Mouse (Mus musculus): ENCODE data around the gene Tat. TPM values are rescaled to one million over a fixed set of nuclear protein-coding genes. Genes with fewer than 3 reads are reported as not detected.

The Tat gene
- polyA plus RNA-seq, 1 experiment from 2014 or later = not detected

GRCm38 (mm10) chr8:109989151-109989550 is 1.1 kb upstream of the Tat start:
- H3K9me3 ChIP-seq (replicated peaks; ENCODE audit: low read length) = no peaks in the 10 kb centered on the region
- no peak overlapping the region for H3K9ac ChIP-seq (ENCODE audit: low read depth, low read length)
- ATAC-seq (replicated peaks; ENCODE audit: low FRiP score, low read depth) (no peak), DNase-seq (ENCODE audit: low spot score) (no peak)
- H3K27me3 ChIP-seq (ENCODE audit: insufficient read depth, low read length) = no peaks in the 10 kb centered on the region
- H3K36me3 ChIP-seq (ENCODE audit: insufficient read depth, low read length) = no peaks in the 10 kb centered on the region
- no peak overlapping the region for H3K4me2 ChIP-seq (ENCODE audit: low read length)
- TF ChIP-seq CTCF (IDR thresholded peaks at IDR 0.05; ENCODE audit: low read depth) = 0 out of 2 replicates have a peak, but pooled peaks have one; percentile 3
- 89% methylated on average over 8 of the region's 8 CpGs for WGBS
- H3K4me3 ChIP-seq (replicated peaks; ENCODE audit: low read depth, low read length) = no peak overlapping the region
- H3K4me1 ChIP-seq (replicated peaks; ENCODE audit: insufficient read depth, low read length) = no peaks in the 10 kb centered on the region
- H3K27ac ChIP-seq = no peak overlapping the region

- Histone ChIP-seq H3K4me3 (replicated peaks; ENCODE audit: low read depth, low read length) (no peak overlapping the region), H3K27me3 (ENCODE audit: insufficient read depth, low read length) (no peaks in the 10 kb centered on the region), H3K4me2 (ENCODE audit: low read length) (no peak overlapping the region), H3K36me3 (ENCODE audit: insufficient read depth, low read length) (no peaks in the 10 kb centered on the region), H3K9ac (ENCODE audit: low read depth, low read length) (no peak overlapping the region), H3K9me3 (replicated peaks; ENCODE audit: low read length) (no peaks in the 10 kb centered on the region), H3K4me1 (replicated peaks; ENCODE audit: insufficient read depth, low read length) (no peaks in the 10 kb centered on the region), H3K27ac (no peak overlapping the region)
- no peak for TF ChIP-seq CTCF (IDR thresholded peaks at IDR 0.05; ENCODE audit: low read depth)
- ATAC-seq (replicated peaks; ENCODE audit: low FRiP score, low read depth) (no peak), DNase-seq (ENCODE audit: low spot score) (no peak)
- 70% methylated on average over 5 of the region's 5 CpGs for WGBS
Measured at GRCm38 (mm10) chr8:109992166-109992565, 1.9 kb downstream of the Tat start.

DNA sequence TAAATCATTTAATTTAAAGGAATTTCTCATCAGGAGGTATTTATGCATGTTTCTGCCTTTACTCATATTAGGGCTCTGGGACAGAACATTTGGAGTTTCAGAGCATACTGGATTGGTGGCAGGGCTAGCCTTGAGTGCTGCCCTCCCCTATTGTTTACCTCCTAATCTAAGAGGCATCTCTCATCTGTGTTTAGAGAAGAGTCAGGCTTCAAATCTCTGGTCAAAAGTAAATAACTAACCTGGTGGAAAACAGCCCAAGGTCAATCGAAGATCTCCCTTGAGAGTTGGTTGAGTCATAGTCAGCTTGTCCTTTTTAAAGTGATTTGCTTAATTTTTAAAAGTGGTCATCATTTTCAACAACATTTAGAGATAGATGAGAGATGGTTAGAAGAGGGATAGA is 2.7 kb downstream of the Tat start:
- no peak overlapping the region for H3K4me3 ChIP-seq (replicated peaks; ENCODE audit: low read depth, low read length)
- no peak overlapping the region for H3K27ac ChIP-seq
- no peaks in the 10 kb centered on the region for H3K9me3 ChIP-seq (replicated peaks; ENCODE audit: low read length)
- H3K36me3 ChIP-seq (ENCODE audit: insufficient read depth, low read length) = no peaks in the 10 kb centered on the region
- H3K4me1 ChIP-seq (replicated peaks; ENCODE audit: insufficient read depth, low read length) = no peaks in the 10 kb centered on the region
- 71% methylated on average over 1 of the region's 1 CpGs for WGBS
- H3K4me2 ChIP-seq (ENCODE audit: low read length) = no peak overlapping the region
- DNase-seq (ENCODE audit: low spot score) = no peak
- no peak for TF ChIP-seq CTCF (IDR thresholded peaks at IDR 0.05; ENCODE audit: low read depth)
- ATAC-seq (replicated peaks; ENCODE audit: low FRiP score, low read depth) = no peak
- H3K9ac ChIP-seq (ENCODE audit: low read depth, low read length) = no peak overlapping the region
- no peaks in the 10 kb centered on the region for H3K27me3 ChIP-seq (ENCODE audit: insufficient read depth, low read length)

DNA sequence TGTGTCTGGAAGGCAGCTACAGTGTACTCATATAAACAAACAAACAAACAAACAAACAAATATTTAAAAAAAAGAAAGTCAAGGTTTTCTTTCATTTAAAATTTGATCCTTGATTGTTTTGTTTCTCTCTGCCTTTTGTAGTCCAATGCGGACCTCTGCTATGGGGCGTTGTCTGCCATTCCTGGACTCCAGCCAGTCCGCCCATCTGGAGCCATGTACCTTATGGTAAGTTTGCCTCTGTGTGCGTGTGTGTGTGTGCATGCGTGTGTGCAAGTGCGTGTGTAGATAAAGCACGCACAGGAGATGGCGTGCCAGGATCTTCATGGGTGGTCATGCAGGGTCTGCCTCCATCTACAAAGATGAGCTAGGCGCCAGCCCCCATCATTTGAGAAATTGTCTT is 7.1 kb downstream of the Tat start:
- Histone ChIP-seq H3K27me3 (ENCODE audit: insufficient read depth, low read length) (no peaks in the 10 kb centered on the region), H3K4me1 (replicated peaks; ENCODE audit: insufficient read depth, low read length) (no peaks in the 10 kb centered on the region), H3K27ac (no peak overlapping the region), H3K9me3 (replicated peaks; ENCODE audit: low read length) (no peaks in the 10 kb centered on the region), H3K36me3 (ENCODE audit: insufficient read depth, low read length) (no peaks in the 10 kb centered on the region), H3K4me3 (replicated peaks; ENCODE audit: low read depth, low read length) (no peak overlapping the region), H3K4me2 (ENCODE audit: low read length) (no peak overlapping the region), H3K9ac (ENCODE audit: low read depth, low read length) (no peak overlapping the region)
- TF ChIP-seq CTCF (IDR thresholded peaks at IDR 0.05; ENCODE audit: low read depth) = no peak
- WGBS = 92% methylated on average over 9 of the region's 9 CpGs
- ATAC-seq (replicated peaks; ENCODE audit: low FRiP score, low read depth) (no peak), DNase-seq (ENCODE audit: low spot score) (no peak)

GRCm38 (mm10) chr8:109998066-109998465 is 7.8 kb downstream of the Tat start:
- WGBS = 72% methylated on average over 7 of the region's 7 CpGs
- Histone ChIP-seq H3K4me2 (ENCODE audit: low read length) (no peak overlapping the region), H3K9me3 (replicated peaks; ENCODE audit: low read length) (no peaks in the 10 kb centered on the region), H3K27ac (no peak overlapping the region), H3K9ac (ENCODE audit: low read depth, low read length) (no peak overlapping the region), H3K4me3 (replicated peaks; ENCODE audit: low read depth, low read length) (no peak overlapping the region), H3K27me3 (ENCODE audit: insufficient read depth, low read length) (no peaks in the 10 kb centered on the region), H3K36me3 (ENCODE audit: insufficient read depth, low read length) (no peaks in the 10 kb centered on the region), H3K4me1 (replicated peaks; ENCODE audit: insufficient read depth, low read length) (no peaks in the 10 kb centered on the region)
- no peak for TF ChIP-seq CTCF (IDR thresholded peaks at IDR 0.05; ENCODE audit: low read depth)
- no peak for DNase-seq (ENCODE audit: low spot score)
- ATAC-seq (replicated peaks; ENCODE audit: low FRiP score, low read depth) = no peak

DNA sequence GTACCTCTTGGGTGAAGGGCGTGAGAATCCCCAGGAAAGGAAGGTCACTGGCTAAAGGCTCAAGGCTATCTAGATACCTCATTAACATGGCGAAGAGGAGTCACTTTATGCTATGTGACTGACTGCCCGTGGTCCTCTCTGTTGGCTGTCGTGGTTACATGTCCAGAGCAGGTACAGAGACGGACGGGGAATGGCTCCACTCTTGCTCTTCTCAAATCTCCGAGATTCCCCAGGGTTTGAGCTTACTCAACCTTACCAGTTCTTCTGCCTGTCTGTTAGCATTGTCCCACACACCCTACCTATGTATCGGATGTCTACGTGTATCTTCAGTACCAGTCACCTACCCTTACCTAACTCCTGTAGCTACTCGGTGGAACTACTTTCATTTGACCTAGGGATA is 9.7 kb downstream of the Tat start:
- no peaks in the 10 kb centered on the region for H3K4me1 ChIP-seq (replicated peaks; ENCODE audit: insufficient read depth, low read length)
- H3K4me3 ChIP-seq (replicated peaks; ENCODE audit: low read depth, low read length) = no peak overlapping the region
- H3K9me3 ChIP-seq (replicated peaks; ENCODE audit: low read length) = no peaks in the 10 kb centered on the region
- no peak overlapping the region for H3K27ac ChIP-seq
- H3K27me3 ChIP-seq (ENCODE audit: insufficient read depth, low read length) = no peaks in the 10 kb centered on the region
- no peak overlapping the region for H3K4me2 ChIP-seq (ENCODE audit: low read length)
- WGBS = 82% methylated on average over 10 of the region's 10 CpGs
- H3K36me3 ChIP-seq (ENCODE audit: insufficient read depth, low read length) = no peaks in the 10 kb centered on the region
- DNase-seq (ENCODE audit: low spot score) (no peak), ATAC-seq (replicated peaks; ENCODE audit: low FRiP score, low read depth) (no peak)
- TF ChIP-seq CTCF (IDR thresholded peaks at IDR 0.05; ENCODE audit: low read depth) = no peak
- no peak overlapping the region for H3K9ac ChIP-seq (ENCODE audit: low read depth, low read length)

- no peaks in the 10 kb centered on the region for H3K36me3 ChIP-seq (ENCODE audit: insufficient read depth, low read length)
- no peaks in the 10 kb centered on the region for H3K9me3 ChIP-seq (replicated peaks; ENCODE audit: low read length)
- peak; percentile 58 for TF ChIP-seq CTCF (IDR thresholded peaks at IDR 0.05; ENCODE audit: low read depth)
- 45% methylated on average over 9 of the region's 9 CpGs for WGBS
- H3K4me3 ChIP-seq (replicated peaks; ENCODE audit: low read depth, low read length) = no peak overlapping the region
- DNase-seq (ENCODE audit: low spot score) = peak; percentile 33
- no peak for ATAC-seq (replicated peaks; ENCODE audit: low FRiP score, low read depth)
- H3K27me3 ChIP-seq (ENCODE audit: insufficient read depth, low read length) = no peaks in the 10 kb centered on the region
- H3K27ac ChIP-seq = no peak overlapping the region
- no peak overlapping the region for H3K4me2 ChIP-seq (ENCODE audit: low read length)
- H3K4me1 ChIP-seq (replicated peaks; ENCODE audit: insufficient read depth, low read length) = no peaks in the 10 kb centered on the region
- no peak overlapping the region for H3K9ac ChIP-seq (ENCODE audit: low read depth, low read length)
Measured at GRCm38 (mm10) chr8:110002953-110003352, 12.7 kb downstream of the Tat start.

Data from kidney, postnatal 0 days (tissue).